Mouse (Mus musculus) hindbrain, embryonic 11.5 days (tissue): ENCODE results near the gene Hs3st3b1. TPM values are rescaled to one million over a fixed set of nuclear protein-coding genes. Genes with fewer than 3 reads are reported as not detected.
A peak's percentile ranks its signal among the peaks of the same experiment; 100 is the strongest.

Source experiments
- ATAC-seq: fragments of 200-750 bp; cut with Nextera tagmentation; 2 replicates; pipeline ENCODE4 v1.8.0; 2017; ENCODE audit warnings: mild to moderate bottlenecking, moderate TSS enrichment, moderate library complexity; ENCODE audit not compliant: low FRiP score
- DNase-seq: peaks from one replicate; pipeline ENCODE4 v3.0.0-alpha.2; 2015; ENCODE audit warnings: low spot score
- H3K27ac ChIP-seq: fragments of 300-500 bp; sonication (generic); 2 replicates; pipeline ENCODE4 v1.5.1; 2014; ENCODE audit warnings: mild to moderate bottlenecking, low read depth, low read length
- H3K27me3 ChIP-seq: fragments of 300-500 bp; sonication (generic); 2 replicates; pipeline ENCODE4 v1.6.1; 2014; ENCODE audit warnings: mild to moderate bottlenecking, low read length, moderate library complexity, mixed read lengths; ENCODE audit not compliant: control insufficient read depth, insufficient read depth
- H3K36me3 ChIP-seq: fragments of 300-500 bp; sonication (generic); 2 replicates; pipeline ENCODE4 v1.6.1; 2014; ENCODE audit warnings: mild to moderate bottlenecking, low read length, moderate library complexity, mixed read lengths; ENCODE audit not compliant: control insufficient read depth, insufficient read depth
- H3K4me1 ChIP-seq: fragments of 300-500 bp; sonication (generic); replicated peaks from 2 replicates; pipeline ENCODE4 v1.6.1; 2014; ENCODE audit warnings: low read length, mixed read lengths; ENCODE audit not compliant: control insufficient read depth, insufficient read depth
- H3K4me2 ChIP-seq: fragments of 300-500 bp; sonication (generic); replicated peaks from 2 replicates; pipeline ENCODE4 v1.6.1; 2014; ENCODE audit warnings: mild to moderate bottlenecking, low read depth, low read length
- H3K4me3 ChIP-seq: fragments of 300-500 bp; sonication (generic); 2 replicates; pipeline ENCODE4 v1.5.1; 2014; ENCODE audit warnings: low read depth, low read length
- H3K9ac ChIP-seq: fragments of 300-500 bp; sonication (generic); 2 replicates; pipeline ENCODE4 v1.6.1; 2014; ENCODE audit warnings: low read depth, low read length
- H3K9me3 ChIP-seq: fragments of 300-500 bp; sonication (generic); 2 replicates; pipeline ENCODE4 v1.6.1; 2016; ENCODE audit warnings: low read length; ENCODE audit not compliant: control insufficient read depth
- WGBS: fragments of 180-500 bp; shearing (Covaris S2); extraction: QIAGEN DNeasy Blood & Tissue Kit; methylation state at CpG from one replicate; pipeline ENCODE4 v1.1.7; 2014; 5-methylcytosine and 5-hydroxymethylcytosine counted together
- polyA plus RNA-seq: library from polyadenylated mRNA; unstranded; fragments of >200 nt; fragmentation: Nextera tagmentation; extraction: Ambion mirVana; gene quantifications from 2 replicates; pipeline ENCODE4 v1.2.1, GENCODE M21; 2014

Gene Hs3st3b1
- polyA plus RNA-seq, 1 experiment from 2014 or later = 8.9 TPM

GRCm38 (mm10) chr11:63906552-63907353 is 15.3 kb downstream of the Hs3st3b1 start:
- ATAC-seq = peak; percentile 71
- 74% methylated on average over 9 of the region's 9 CpGs for WGBS
- no peak for DNase-seq

DNA sequence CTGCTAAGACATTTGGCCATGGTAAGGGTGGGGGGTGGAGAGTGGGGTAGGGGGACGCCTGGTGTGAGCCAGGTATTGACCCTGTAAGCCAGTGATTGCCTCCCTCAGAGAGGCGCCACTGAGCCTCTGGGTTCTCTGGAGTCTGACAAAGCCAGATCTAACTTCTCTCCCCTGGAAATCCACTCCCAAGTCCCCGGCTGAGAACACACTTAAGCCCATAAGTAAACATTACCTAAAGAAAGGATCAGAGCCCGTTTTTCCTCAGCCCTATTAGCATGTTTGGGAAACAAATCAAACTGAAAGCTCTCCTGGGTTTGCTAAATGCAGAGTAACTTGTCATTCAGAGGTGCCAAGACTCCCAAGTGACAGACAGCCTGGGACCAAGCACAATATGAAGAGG is 17.3 kb downstream of the Hs3st3b1 start:
- peaks cover 4% of the 10 kb centered on the region; the same call in 1 of the 2 replicates for H3K4me1 ChIP-seq
- no peak overlapping the region for H3K27ac ChIP-seq
- DNase-seq = no peak
- no peak overlapping the region for H3K4me3 ChIP-seq
- H3K36me3 ChIP-seq = no peaks in the 10 kb centered on the region
- WGBS = 42% methylated on average over 4 of the region's 4 CpGs
- no peak overlapping the region for H3K4me2 ChIP-seq
- no peaks in the 10 kb centered on the region for H3K9me3 ChIP-seq
- ATAC-seq = no peak
- no peak overlapping the region for H3K9ac ChIP-seq
- H3K27me3 ChIP-seq = no peaks in the 10 kb centered on the region

More at GRCm38 (mm10) chr11:63906552-63907353, 15.3 kb downstream of the Hs3st3b1 start:
- Histone ChIP-seq H3K4me1 (peaks cover 4% of the 10 kb centered on the region; the same call in 1 of the 2 replicates), H3K4me3 (no peak overlapping the region), H3K36me3 (no peaks in the 10 kb centered on the region), H3K27ac (no peak overlapping the region), H3K9me3 (no peaks in the 10 kb centered on the region), H3K4me2 (no peak overlapping the region), H3K27me3 (no peaks in the 10 kb centered on the region), H3K9ac (no peak overlapping the region)

- Histone ChIP-seq H3K27me3 (no peaks in the 10 kb centered on the region), H3K27ac (peak overlapping the region; percentile 85), H3K9ac (0 out of 2 replicates have a peak overlapping the region, but pooled peaks have one; percentile 4), H3K4me1 (peaks cover 15% of the 10 kb centered on the region; the same call in 1 of the 2 replicates), H3K4me3 (no peak overlapping the region), H3K36me3 (no peaks in the 10 kb centered on the region), H3K4me2 (no peak overlapping the region), H3K9me3 (no peaks in the 10 kb centered on the region)
- 15% methylated on average over 9 of the region's 9 CpGs for WGBS
- ATAC-seq (peak; percentile 89), DNase-seq (peak; percentile 71)
These were observed 23.5 kb downstream of the Hs3st3b1 start for GRCm38 (mm10) chr11:63898509-63899168.

- Histone ChIP-seq H3K36me3 (no peaks in the 10 kb centered on the region), H3K4me3 (no peak overlapping the region), H3K9ac (no peak overlapping the region), H3K9me3 (no peaks in the 10 kb centered on the region), H3K27me3 (no peaks in the 10 kb centered on the region), H3K27ac (peak overlapping the region; percentile 85), H3K4me2 (no peak overlapping the region), H3K4me1 (peaks cover 15% of the 10 kb centered on the region; the same call in 1 of the 2 replicates)
- peak; percentile 51; the same call in 1 of the 2 replicates for ATAC-seq
- DNase-seq = peak; percentile 41
- 28% methylated on average over 13 of the region's 13 CpGs for WGBS
These were observed 24.1 kb downstream of the Hs3st3b1 start for GRCm38 (mm10) chr11:63897856-63898508.

DNA sequence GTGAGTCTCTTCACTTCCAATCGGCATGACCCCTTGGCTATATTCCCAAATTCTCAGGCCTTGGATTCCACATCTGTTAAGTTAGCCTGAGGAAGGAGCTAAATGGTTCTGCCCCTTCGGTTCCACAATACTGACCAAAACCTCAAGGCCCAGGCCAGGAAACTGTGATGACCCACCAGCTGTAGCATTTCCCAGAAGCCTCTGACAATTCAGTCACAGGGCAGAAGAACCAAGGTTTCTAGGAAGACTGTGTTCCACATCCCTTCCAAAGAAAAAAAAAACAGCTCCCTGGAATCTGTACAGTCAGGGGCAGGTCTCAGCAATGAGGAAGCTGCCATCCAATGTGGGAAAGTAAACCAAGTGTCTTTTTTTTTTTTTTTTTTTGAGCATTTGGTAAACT is 25.1 kb downstream of the Hs3st3b1 start:
- ATAC-seq = no peak
- WGBS = 90% methylated on average over 2 of the region's 2 CpGs
- Histone ChIP-seq H3K27me3 (no peaks in the 10 kb centered on the region), H3K36me3 (no peaks in the 10 kb centered on the region), H3K27ac (no peak overlapping the region), H3K4me1 (peaks cover 15% of the 10 kb centered on the region; the same call in 1 of the 2 replicates), H3K4me2 (no peak overlapping the region), H3K9ac (no peak overlapping the region), H3K4me3 (no peak overlapping the region), H3K9me3 (no peaks in the 10 kb centered on the region)
- no peak for DNase-seq

DNA sequence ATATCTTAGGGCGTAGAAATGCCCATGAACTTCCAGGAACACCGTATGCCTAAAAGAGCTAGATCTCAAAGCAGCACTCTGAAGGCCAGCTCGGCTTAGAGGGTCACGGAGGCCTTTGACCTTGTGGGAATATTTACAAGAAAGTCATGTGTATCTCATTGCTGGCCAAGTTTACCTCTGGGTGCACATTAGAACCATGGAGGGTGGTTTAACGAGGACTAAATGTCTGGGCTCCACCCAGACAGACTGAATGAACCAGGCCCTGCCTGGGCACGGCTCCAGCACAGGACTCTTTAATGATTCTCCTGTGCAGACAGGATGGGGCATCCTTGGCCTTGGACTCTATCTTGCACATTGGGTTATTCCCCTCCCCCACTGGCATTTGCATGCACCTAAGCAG is 27.9 kb downstream of the Hs3st3b1 start:
- DNase-seq = no peak

DNA sequence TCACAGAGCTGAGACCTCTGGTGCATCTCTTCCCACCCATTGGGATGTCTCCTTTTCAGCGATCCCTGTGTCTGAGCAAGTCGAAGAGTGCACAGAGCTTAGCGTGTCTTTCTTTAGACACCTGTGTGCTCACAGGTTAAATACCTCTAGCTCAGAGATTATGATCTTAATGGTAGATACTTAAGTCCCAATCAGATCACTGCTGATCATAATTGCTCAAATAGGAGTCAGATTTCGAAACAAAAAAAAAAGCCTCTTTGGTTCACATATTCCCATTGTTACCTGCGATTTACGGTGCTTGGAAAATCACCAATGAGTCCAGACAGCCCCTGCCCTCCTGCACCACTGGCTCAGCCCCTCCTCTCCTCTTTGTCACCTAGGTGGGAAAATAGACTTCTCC is 28.5 kb downstream of the Hs3st3b1 start:
- H3K4me3 ChIP-seq = no peak overlapping the region
- DNase-seq = no peak
- H3K4me1 ChIP-seq = peaks cover 4% of the 10 kb centered on the region; the same call in 1 of the 2 replicates
- H3K9me3 ChIP-seq = no peaks in the 10 kb centered on the region
- WGBS = 93% methylated on average over 6 of the region's 6 CpGs
- no peak overlapping the region for H3K9ac ChIP-seq
- no peaks in the 10 kb centered on the region for H3K27me3 ChIP-seq
- no peaks in the 10 kb centered on the region for H3K36me3 ChIP-seq
- no peak for ATAC-seq
- no peak overlapping the region for H3K4me2 ChIP-seq
- H3K27ac ChIP-seq = no peak overlapping the region

More for the DNA sequence above, 27.9 kb downstream of the Hs3st3b1 start:
- no peaks in the 10 kb centered on the region for H3K36me3 ChIP-seq
- H3K9ac ChIP-seq = no peak overlapping the region
- peaks cover 7% of the 10 kb centered on the region; the same call in 1 of the 2 replicates for H3K4me1 ChIP-seq
- no peak overlapping the region for H3K4me3 ChIP-seq
- no peak overlapping the region for H3K4me2 ChIP-seq
- ATAC-seq = no peak
- no peaks in the 10 kb centered on the region for H3K27me3 ChIP-seq
- no peaks in the 10 kb centered on the region for H3K9me3 ChIP-seq
- 86% methylated on average over 6 of the region's 6 CpGs for WGBS
- no peak overlapping the region for H3K27ac ChIP-seq

DNA sequence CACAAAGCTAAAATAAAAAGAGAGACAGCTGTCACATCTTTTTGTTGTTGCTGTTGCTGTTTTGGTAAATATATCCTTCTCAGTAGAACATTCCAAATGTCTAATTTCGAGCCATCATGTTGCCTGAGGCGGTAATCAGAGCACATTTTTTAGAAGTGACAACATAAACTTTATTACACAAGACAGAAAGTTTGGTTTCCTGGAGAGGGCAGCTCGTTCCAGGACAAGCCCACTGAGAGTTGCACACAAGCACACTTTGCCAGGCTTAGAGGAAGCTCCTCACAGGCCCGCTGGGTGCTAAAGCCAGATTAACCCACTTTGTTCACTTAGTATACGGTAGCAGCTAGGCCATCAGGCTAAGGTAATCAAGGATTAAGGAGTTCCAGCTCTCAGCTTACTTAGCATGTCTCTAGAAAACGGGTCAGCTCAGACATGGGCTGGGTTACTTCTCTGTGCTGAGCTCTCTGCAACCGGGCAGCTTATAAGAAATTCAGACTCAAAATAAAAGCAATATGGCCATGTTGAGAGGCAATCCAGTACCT is 30.5 kb downstream of the Hs3st3b1 start:
- Histone ChIP-seq H3K27ac (no peak overlapping the region), H3K27me3 (no peaks in the 10 kb centered on the region), H3K4me3 (no peak overlapping the region), H3K9ac (no peak overlapping the region), H3K9me3 (no peaks in the 10 kb centered on the region), H3K4me1 (no peaks in the 10 kb centered on the region), H3K4me2 (no peak overlapping the region), H3K36me3 (no peaks in the 10 kb centered on the region)
- WGBS = 81% methylated on average over 7 of the region's 7 CpGs
- DNase-seq (no peak), ATAC-seq (no peak)
